8 mouse cellular contexts compared by ENCODE assay signal in genomic region chr15:101175613-101176283, GRCm38 (mm10). TPM values are rescaled to one million over a fixed set of nuclear protein-coding genes. Genes with fewer than 3 reads are reported as not detected.
A peak's percentile ranks its signal among the peaks of the same experiment; 100 is the strongest.
DNase-seq lines count a peak whose midpoint lies in the region; ATAC-seq lines count a peak whose summit lies in the region.

No protein-coding gene starts in this region.

- no peak for DNase-seq in kidney, adult 11 months
- DNase-seq in embryonic facial prominence, embryonic 10.5 days (ENCODE audit: low spot score) = peak; percentile 54
- DNase-seq in adrenal gland, adult 8-10 months = no peak
- no peak for DNase-seq in layer of hippocampus, postnatal 36 days
- no peak for DNase-seq in adrenal gland, postnatal 10 days

- no peaks in the 10 kb centered on the region for H3K36me3 ChIP-seq in kidney, embryonic 15.5 days
- no peaks in the 10 kb centered on the region for H3K36me3 ChIP-seq in embryonic facial prominence, embryonic 10.5 days (replicated peaks)
- no peaks in the 10 kb centered on the region for H3K36me3 ChIP-seq in hindbrain, embryonic 13.5 days
- no peaks in the 10 kb centered on the region for H3K36me3 ChIP-seq in midbrain, embryonic 15.5 days (replicated peaks)

- H3K9me3 ChIP-seq in kidney, embryonic 15.5 days (replicated peaks) = no peaks in the 10 kb centered on the region
- no peaks in the 10 kb centered on the region for H3K9me3 ChIP-seq in embryonic facial prominence, embryonic 10.5 days
- H3K9me3 ChIP-seq in hindbrain, embryonic 13.5 days = no peaks in the 10 kb centered on the region
- H3K9me3 ChIP-seq in midbrain, embryonic 15.5 days = no peaks in the 10 kb centered on the region

- H3K4me2 ChIP-seq in kidney, embryonic 15.5 days = peak overlapping the region; percentile 91
- H3K4me2 ChIP-seq in hindbrain, embryonic 13.5 days = peak overlapping the region; percentile 84
- H3K4me2 ChIP-seq in midbrain, embryonic 15.5 days = peak overlapping the region; percentile 84

- peaks cover 56% of the 10 kb centered on the region for H3K4me1 ChIP-seq in kidney, embryonic 15.5 days
- H3K4me1 ChIP-seq in embryonic facial prominence, embryonic 10.5 days = peaks cover 58% of the 10 kb centered on the region
- peaks cover 60% of the 10 kb centered on the region for H3K4me1 ChIP-seq in hindbrain, embryonic 13.5 days (replicated peaks)
- peaks cover 59% of the 10 kb centered on the region for H3K4me1 ChIP-seq in midbrain, embryonic 15.5 days

- peak overlapping the region; percentile 71 for H3K4me3 ChIP-seq in kidney, embryonic 15.5 days (replicated peaks)
- H3K4me3 ChIP-seq in embryonic facial prominence, embryonic 10.5 days = peak overlapping the region; percentile 92
- peak overlapping the region; percentile 93 for H3K4me3 ChIP-seq in hindbrain, embryonic 13.5 days
- H3K4me3 ChIP-seq in midbrain, embryonic 15.5 days = peak overlapping the region; percentile 87

- no peaks in the 10 kb centered on the region; the same call in 1 of the 2 replicates for H3K27me3 ChIP-seq in kidney, embryonic 15.5 days
- H3K27me3 ChIP-seq in embryonic facial prominence, embryonic 10.5 days (replicated peaks; ENCODE audit: low read depth, poor library complexity, severe bottlenecking) = peaks cover 14% of the 10 kb centered on the region
- H3K27me3 ChIP-seq in hindbrain, embryonic 13.5 days = peaks cover 11% of the 10 kb centered on the region; the same call in 1 of the 2 replicates
- 0 out of 2 replicates have a peak, but pooled peaks cover 4% of the 10 kb centered on the region for H3K27me3 ChIP-seq in midbrain, embryonic 15.5 days (replicated peaks)

- peak overlapping the region; percentile 90; the same call in 1 of the 2 replicates for H3K9ac ChIP-seq in kidney, embryonic 15.5 days
- peak overlapping the region; percentile 98 for H3K9ac ChIP-seq in hindbrain, embryonic 13.5 days
- peak overlapping the region; percentile 81 for H3K9ac ChIP-seq in midbrain, embryonic 15.5 days

- no peak for ATAC-seq in kidney, embryonic 15.5 days (replicated peaks; ENCODE audit: low FRiP score)
- ATAC-seq in hindbrain, embryonic 13.5 days (ENCODE audit: low FRiP score) = no peak
- no peak for ATAC-seq in midbrain, embryonic 15.5 days (replicated peaks)

- H3K27ac ChIP-seq in kidney, embryonic 15.5 days = 0 out of 2 replicates have a peak overlapping the region, but pooled peaks have one; percentile 3
- H3K27ac ChIP-seq in embryonic facial prominence, embryonic 10.5 days (replicated peaks) = peak overlapping the region; percentile 97
- H3K27ac ChIP-seq in hindbrain, embryonic 13.5 days = peak overlapping the region; percentile 91
- H3K27ac ChIP-seq in midbrain, embryonic 15.5 days = peak overlapping the region; percentile 92

- 23% methylated on average over 17 of the region's 17 CpGs for WGBS in kidney, embryonic 15.5 days
- 35% methylated on average over 17 of the region's 17 CpGs for WGBS in embryonic facial prominence, embryonic 10.5 days
- 20% methylated on average over 17 of the region's 17 CpGs for WGBS in hindbrain, embryonic 13.5 days
- WGBS in midbrain, embryonic 15.5 days = 11% methylated on average over 17 of the region's 17 CpGs

RNA-seq across cellular contexts. Expression of gene Acvr1b, which starts 1.9 kb away (rescaled TPM):
- 6.2 and 6.4 TPM in 2 replicates for polyA plus RNA-seq in kidney, embryonic 15.5 days (2015; fragmentation: Nextera tagmentation; extraction: Ambion mirVana)
- polyA plus RNA-seq in embryonic facial prominence, embryonic 10.5 days (2016; fragmentation: Nextera tagmentation; extraction: Ambion mirVana) = 5.5 and 6.2 TPM in 2 replicates
- polyA plus RNA-seq in hindbrain, embryonic 13.5 days (2015; fragmentation: Nextera tagmentation; extraction: Ambion mirVana) = 19.6 and 20.5 TPM in 2 replicates
- 23.3 and 24.9 TPM in 2 replicates for polyA plus RNA-seq in midbrain, embryonic 15.5 days (2015; fragmentation: Nextera tagmentation; extraction: Ambion mirVana)
- total RNA-seq in adrenal gland, adult 8-10 months (2022) = 10 to 100 TPM in 3 of 4 experiments, 1 to 10 TPM in 1; 8.6 to 15.4 (median 12.1) TPM
- 10 to 100 TPM; 85.2 to 88.5 TPM for total RNA-seq in layer of hippocampus, postnatal 36 days (2021)
- total RNA-seq in adrenal gland, postnatal 10 days (2021) = 10 to 100 TPM; 10.8 to 13.4 TPM

RNA-seq across cellular contexts. Expression of gene Acvrl1, which starts 47.4 kb away (rescaled TPM):
- 17.2 and 18.4 TPM in 2 replicates for polyA plus RNA-seq in kidney, embryonic 15.5 days (2015; fragmentation: Nextera tagmentation; extraction: Ambion mirVana)
- 10.3 and 10.6 TPM in 2 replicates for polyA plus RNA-seq in embryonic facial prominence, embryonic 10.5 days (2016; fragmentation: Nextera tagmentation; extraction: Ambion mirVana)
- 7.9 and 8.6 TPM in 2 replicates for polyA plus RNA-seq in hindbrain, embryonic 13.5 days (2015; fragmentation: Nextera tagmentation; extraction: Ambion mirVana)
- polyA plus RNA-seq in midbrain, embryonic 15.5 days (2015; fragmentation: Nextera tagmentation; extraction: Ambion mirVana) = 8.6 and 8.7 TPM in 2 replicates
- total RNA-seq in adrenal gland, adult 8-10 months (2022) = 10 to 100 TPM; 14.5 to 24.7 (median 21.5) TPM
- 1 to 10 TPM; 7.5 to 8.9 TPM for total RNA-seq in layer of hippocampus, postnatal 36 days (2021)
- 10 to 100 TPM; 19.5 to 19.8 TPM for total RNA-seq in adrenal gland, postnatal 10 days (2021)

RNA-seq across cellular contexts. Expression of gene Grasp, which starts 48.2 kb away (rescaled TPM):
- polyA plus RNA-seq in kidney, embryonic 15.5 days (2015; fragmentation: Nextera tagmentation; extraction: Ambion mirVana) = 4.7 TPM in 2 replicates
- polyA plus RNA-seq in embryonic facial prominence, embryonic 10.5 days (2016; fragmentation: Nextera tagmentation; extraction: Ambion mirVana) = 5.3 and 6.7 TPM in 2 replicates
- 1.7 and 1.8 TPM in 2 replicates for polyA plus RNA-seq in hindbrain, embryonic 13.5 days (2015; fragmentation: Nextera tagmentation; extraction: Ambion mirVana)
- polyA plus RNA-seq in midbrain, embryonic 15.5 days (2015; fragmentation: Nextera tagmentation; extraction: Ambion mirVana) = 1.3 and 1.9 TPM in 2 replicates
- total RNA-seq in adrenal gland, adult 8-10 months (2022) = 10 to 100 TPM in 3 of 4 experiments, 1 to 10 TPM in 1; 8.8 to 19.6 (median 17.1) TPM
- 10 to 100 TPM; 68.7 to 70.3 TPM for total RNA-seq in layer of hippocampus, postnatal 36 days (2021)
- 10 to 100 TPM; 16.4 to 24.0 TPM for total RNA-seq in adrenal gland, postnatal 10 days (2021)

Comparison
In these comparisons a context has a peak if more than half of its experiments do, and no peak if none do; other contexts are left out.
1. H3K27ac ChIP-seq: peak in every context shown above with its lines; median percentile 97 in embryonic facial prominence, embryonic 10.5 days; 92 in midbrain, embryonic 15.5 days; 91 in hindbrain, embryonic 13.5 days; 3 in kidney, embryonic 15.5 days.